Mouse (Mus musculus) v-Abl transformed pro-B cells (cell line): ENCODE measurements around the gene Cdc42bpa.

Source experiments
- in situ Hi-C, 2 experiments: fragments of 400-800 bp; cut with MboI; formaldehyde crosslinking; loops; one replicate each; pipeline ENCODE4 v1.15.1; 2025; ENCODE audit not compliant: unreplicated experiment in 2 of 2

Gene Cdc42bpa

DNA sequence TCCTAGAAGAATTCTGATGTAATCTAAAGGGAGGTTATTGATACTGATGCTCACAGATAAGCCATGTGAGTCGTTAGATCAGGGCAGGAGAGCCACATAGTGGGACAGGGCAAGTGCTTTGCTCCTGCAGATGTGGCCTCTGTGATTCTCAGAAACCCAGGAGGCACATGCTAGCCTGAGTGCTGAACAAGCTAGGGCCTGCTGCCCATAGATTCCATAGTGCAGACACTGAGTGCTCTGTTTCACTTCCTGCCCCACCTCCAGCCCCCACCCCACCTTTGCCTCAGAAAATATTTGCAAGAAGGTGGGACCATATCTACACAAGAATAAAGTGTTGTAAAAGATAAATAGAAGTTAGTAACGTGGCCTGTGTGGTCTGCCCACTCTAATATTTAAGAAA, 198.4 kb downstream of the Cdc42bpa start:
- in situ Hi-C loops = no loop called here

GRCm38 (mm10) chr1:180160545-180160944, 200.3 kb downstream of the Cdc42bpa start:
- in situ Hi-C loops = loop anchor here in 1 of 2 experiments (10.0 kb wide), 1 partner anchor 54 kb away; no protein-coding TSS in a partner anchor

- in situ Hi-C loops = loop anchor here in 1 of 2 experiments (10.0 kb wide), 1 partner anchor 54 kb away; no protein-coding TSS in a partner anchor
Observed at GRCm38 (mm10) chr1:180161160-180161559, 200.9 kb downstream of the Cdc42bpa start.

- in situ Hi-C loops = loop anchor here in 1 of 2 experiments (10.0 kb wide), 1 partner anchor 53 kb away; no protein-coding TSS in a partner anchor
Observed at GRCm38 (mm10) chr1:180161566-180162355, 201.5 kb downstream of the Cdc42bpa start.

DNA sequence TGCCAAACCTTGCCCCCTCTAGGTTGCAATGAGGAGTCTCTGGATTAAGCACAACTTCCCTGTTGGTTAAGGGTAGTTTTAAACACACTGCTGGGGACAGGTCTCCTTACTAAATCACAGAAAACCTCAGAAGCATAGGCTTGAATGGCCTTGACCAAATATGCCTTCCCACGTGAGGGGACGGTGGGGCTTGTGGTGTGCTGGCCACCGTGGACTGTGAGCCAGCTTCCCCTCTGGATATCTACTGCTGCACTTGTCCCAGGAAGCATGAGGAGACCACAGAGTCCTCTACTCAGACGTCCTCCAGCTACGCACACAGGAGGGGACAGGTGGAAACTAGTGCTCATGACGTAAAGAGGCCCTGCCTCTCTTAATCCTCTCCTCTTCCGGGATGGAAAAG, 202.7 kb downstream of the Cdc42bpa start:
- in situ Hi-C loops = loop anchor here in 1 of 2 experiments (10.0 kb wide), 1 partner anchor 52 kb away; no protein-coding TSS in a partner anchor

DNA sequence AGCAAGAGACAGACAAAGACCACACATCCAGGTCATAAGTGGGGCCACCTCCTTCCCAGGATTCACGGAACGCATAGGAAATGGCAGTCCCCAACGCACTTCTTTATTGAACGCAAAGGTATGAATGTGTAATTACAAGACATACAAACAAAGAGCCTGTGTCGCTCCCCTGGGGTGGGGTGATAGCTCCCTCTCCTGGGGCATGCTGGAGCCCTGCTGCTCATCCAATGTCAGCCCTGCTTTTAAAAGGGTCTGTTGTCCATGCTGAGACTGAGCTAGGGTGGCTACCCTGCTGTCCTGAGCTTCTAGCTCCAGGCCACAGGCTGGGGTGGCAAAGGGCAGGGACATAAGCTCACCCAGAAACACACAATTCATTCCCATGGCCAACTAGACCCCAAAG, 206.3 kb downstream of the Cdc42bpa start:
- in situ Hi-C loops = loop anchor here in 1 of 2 experiments (10.0 kb wide), 1 partner anchor 48 kb away; no protein-coding TSS in a partner anchor

GRCm38 (mm10) chr1:180168294-180168693, 208.0 kb downstream of the Cdc42bpa start:
- in situ Hi-C loops = loop anchor here in 1 of 2 experiments (10.0 kb wide), 1 partner anchor 47 kb away; no protein-coding TSS in a partner anchor

DNA sequence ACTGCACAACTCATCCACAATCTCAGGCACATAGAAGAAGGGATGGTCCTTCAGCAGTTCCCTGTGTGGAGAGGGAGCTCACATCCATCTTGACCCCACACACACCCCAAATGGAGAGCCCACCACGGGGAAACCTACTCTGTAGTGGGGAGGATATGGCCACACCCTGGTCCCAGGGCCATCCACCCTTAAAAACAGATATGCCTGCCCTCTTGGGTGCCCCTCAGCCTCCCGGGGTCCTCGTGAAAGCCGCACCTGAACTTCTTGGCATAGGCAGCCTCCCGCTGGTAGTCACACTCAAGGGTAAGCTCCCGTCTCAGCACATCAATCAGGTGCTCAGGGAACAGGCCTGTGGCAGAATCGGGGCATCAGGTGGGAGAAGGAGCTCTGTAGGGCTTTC, 208.9 kb downstream of the Cdc42bpa start:
- in situ Hi-C loops = loop anchor here in 1 of 2 experiments (10.0 kb wide), 1 partner anchor 46 kb away; no protein-coding TSS in a partner anchor

- in situ Hi-C loops = loop anchor here in 1 of 2 experiments (10.0 kb wide), 1 partner anchor 255 kb away; no protein-coding TSS in a partner anchor
Observed at GRCm38 (mm10) chr1:180170071-180170470, 209.8 kb downstream of the Cdc42bpa start.

- in situ Hi-C loops = loop anchor here in 1 of 2 experiments (10.0 kb wide), 1 partner anchor 253 kb away; no protein-coding TSS in a partner anchor
Observed at GRCm38 (mm10) chr1:180171883-180172282, 211.6 kb downstream of the Cdc42bpa start.

- in situ Hi-C loops = loop anchor here in 1 of 2 experiments (10.0 kb wide), 1 partner anchor 252 kb away; no protein-coding TSS in a partner anchor
Observed at GRCm38 (mm10) chr1:180172600-180172999, 212.3 kb downstream of the Cdc42bpa start.

DNA sequence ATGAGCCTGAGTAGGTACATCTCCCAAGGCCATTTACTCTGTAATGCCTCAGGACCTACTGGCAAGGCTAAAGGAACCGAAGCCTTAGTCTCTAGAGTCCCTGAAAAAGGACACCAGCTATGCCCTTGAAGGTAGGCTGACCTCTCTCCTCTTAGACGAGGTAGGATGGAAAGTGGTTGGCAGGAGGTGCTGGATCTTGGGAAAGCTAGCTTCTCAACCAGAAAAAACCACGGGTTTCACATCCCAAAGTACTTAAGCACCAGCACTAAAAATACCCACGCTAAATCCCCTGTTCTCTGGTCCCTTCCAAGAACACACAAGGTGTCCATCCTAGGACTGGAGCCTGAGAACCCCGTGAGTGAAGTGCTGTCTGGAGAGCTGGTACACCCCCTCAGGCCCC, 212.7 kb downstream of the Cdc42bpa start:
- in situ Hi-C loops = loop anchor here in 1 of 2 experiments (10.0 kb wide), 1 partner anchor 252 kb away; no protein-coding TSS in a partner anchor

- in situ Hi-C loops = loop anchor here (5.0 to 10.0 kb wide), 2 partner anchors 38 to 250 kb away; no protein-coding TSS in a partner anchor
Observed at GRCm38 (mm10) chr1:180174718-180175117, 214.4 kb downstream of the Cdc42bpa start.

DNA sequence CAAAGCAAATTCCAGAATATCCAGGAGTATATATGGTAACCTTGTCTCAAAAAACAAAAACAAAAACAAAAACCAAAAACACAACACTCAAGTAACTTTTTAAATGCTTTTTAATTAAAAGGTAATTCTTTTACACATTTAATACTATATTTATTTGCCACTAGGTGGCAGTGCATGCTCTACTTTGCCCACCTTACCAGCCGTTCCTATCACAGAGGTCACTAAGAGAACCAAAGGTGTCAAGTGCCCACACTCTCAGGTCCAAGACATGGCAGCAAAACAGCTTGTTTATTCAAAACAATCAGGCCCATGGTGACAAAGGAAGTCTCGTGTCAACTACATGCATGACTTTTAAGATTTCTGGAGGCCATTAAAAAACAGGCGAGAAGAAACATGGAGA, 214.9 kb downstream of the Cdc42bpa start:
- in situ Hi-C loops = loop anchor here (5.0 to 10.0 kb wide), 2 partner anchors 37 to 250 kb away; no protein-coding TSS in a partner anchor

DNA sequence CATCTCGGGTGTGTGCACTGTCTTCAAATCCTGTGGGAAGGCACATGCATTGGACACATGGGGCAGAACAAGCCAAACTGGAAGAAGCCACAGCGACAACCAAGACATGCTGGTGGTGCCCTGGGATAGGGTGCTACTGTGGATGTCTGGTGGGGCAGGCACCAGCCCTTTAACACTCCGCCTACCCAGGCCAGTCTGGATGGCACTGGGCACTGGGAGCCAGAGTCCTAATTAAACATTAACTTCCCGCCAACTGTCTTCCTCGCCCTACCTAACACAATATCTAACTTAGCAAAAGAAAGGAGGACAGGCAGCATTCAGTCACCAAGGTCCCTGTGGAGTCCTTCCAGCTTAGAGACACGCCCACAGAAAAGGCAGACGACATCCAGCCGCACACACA, 215.4 kb downstream of the Cdc42bpa start:
- in situ Hi-C loops = loop anchor here (5.0 to 10.0 kb wide), 2 partner anchors 37 to 249 kb away; no protein-coding TSS in a partner anchor

DNA sequence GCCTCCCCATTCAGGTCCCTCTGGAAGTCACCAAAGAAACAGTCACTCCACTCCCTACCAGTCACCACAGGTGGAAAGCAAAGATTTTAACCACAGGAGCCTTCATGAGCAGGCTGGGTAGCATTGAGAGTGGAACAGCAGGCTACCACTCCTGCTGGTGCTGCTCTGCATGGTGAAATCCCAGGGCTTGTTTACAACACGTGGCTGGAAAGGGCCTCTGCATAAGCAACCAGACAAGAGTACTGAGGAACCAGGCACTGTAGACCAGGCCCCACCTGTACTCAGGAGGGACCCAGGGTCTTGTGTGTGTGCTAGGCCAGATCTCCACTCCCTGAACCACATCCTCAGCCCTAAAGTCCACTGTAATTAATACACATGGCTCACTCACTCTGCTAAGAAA, 216.5 kb downstream of the Cdc42bpa start:
- in situ Hi-C loops = loop anchor here (5.0 to 10.0 kb wide), 2 partner anchors 36 to 248 kb away; no protein-coding TSS in a partner anchor

GRCm38 (mm10) chr1:180178340-180178739, 218.1 kb downstream of the Cdc42bpa start:
- in situ Hi-C loops = loop anchor here (5.0 to 10.0 kb wide), 2 partner anchors 34 to 246 kb away; no protein-coding TSS in a partner anchor

- in situ Hi-C loops = loop anchor here (5.0 to 10.0 kb wide), 2 partner anchors 33 to 246 kb away; no protein-coding TSS in a partner anchor
Observed at GRCm38 (mm10) chr1:180179100-180179499, 218.8 kb downstream of the Cdc42bpa start.

DNA sequence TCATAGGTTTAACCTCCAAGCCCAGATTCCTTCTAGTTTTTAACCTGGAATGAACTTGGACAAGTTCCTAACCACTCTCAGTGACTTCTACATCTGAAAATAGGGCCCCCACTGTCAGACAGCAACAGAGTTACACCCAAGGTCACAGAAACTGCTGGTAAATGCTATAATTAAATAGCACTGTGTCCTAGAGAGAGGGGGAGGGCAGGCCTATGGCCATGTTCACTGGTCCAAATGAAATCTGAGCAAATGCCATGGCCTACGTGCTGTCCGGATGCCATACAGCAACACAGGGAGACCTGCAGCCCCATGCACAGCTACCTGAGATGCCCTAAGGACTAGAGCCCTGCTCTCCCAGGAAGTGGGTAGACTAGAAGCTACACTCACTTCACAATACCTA, 219.6 kb downstream of the Cdc42bpa start:
- in situ Hi-C loops = loop anchor here (5.0 to 10.0 kb wide), 3 partner anchors 32 to 245 kb away; no protein-coding TSS in a partner anchor

GRCm38 (mm10) chr1:180181304-180181965, 221.2 kb downstream of the Cdc42bpa start:
- in situ Hi-C loops = loop anchor here in 1 of 2 experiments (5.0 kb wide), 1 partner anchor 36 kb away; no protein-coding TSS in a partner anchor
